ENCODE assay signal across 18 mouse cellular contexts in the genomic region with DNA sequence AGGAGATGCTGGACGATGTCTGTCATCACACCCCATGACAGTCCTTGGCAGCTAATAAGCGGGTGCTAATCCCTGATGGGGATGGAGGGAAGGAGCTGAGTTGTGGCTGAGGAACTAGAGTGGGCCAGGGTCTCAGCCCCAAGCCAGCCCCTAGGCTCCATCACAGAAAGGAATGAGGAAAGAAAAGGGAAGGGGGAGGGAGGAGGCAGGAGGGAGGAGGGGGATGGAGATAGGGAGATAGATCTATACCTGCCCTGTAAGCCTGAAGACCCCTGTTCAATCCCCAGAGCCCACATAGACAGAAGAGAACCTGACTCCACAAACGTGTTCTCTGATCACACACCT. TPM values are rescaled to one million over a fixed set of nuclear protein-coding genes. Genes with fewer than 3 reads are reported as not detected.
DNase-seq lines count a peak whose midpoint lies in the region; ATAC-seq and TF ChIP-seq lines count a peak whose summit lies in the region.
"Had no signal": no experiment of that assay in that cellular context is flagged by ENCODE, and none has a peak within 500 bp of the region (broad histone marks: within the 10 kb centered on the region; RNA-seq: fewer than 3 reads in every experiment).

No protein-coding gene starts in this region.

- no peak overlapping the region for H3K4me3 ChIP-seq in heart, embryonic 10.5 days
- H3K4me3 ChIP-seq in lung, embryonic 15.5 days, result no peak overlapping the region
- H3K4me3 ChIP-seq in brown adipose tissue, adult 24 weeks (ENCODE audit: insufficient read depth, low read depth, low read length), result no peak overlapping the region
- no peak overlapping the region for H3K4me3 ChIP-seq in liver, postnatal 0 days (ENCODE audit: low read depth, low read length)
- H3K4me3 ChIP-seq: embryonic facial prominence, embryonic 12.5 days; erythroblast, embryonic 14.5 days; forebrain, embryonic 13.5 days; midbrain, embryonic 13.5 days; neural tube, embryonic 12.5 days had no signal

- peaks cover 13% of the 10 kb centered on the region for H3K36me3 ChIP-seq in heart, embryonic 10.5 days
- H3K36me3 ChIP-seq in lung, embryonic 15.5 days, result no peaks in the 10 kb centered on the region
- H3K36me3 ChIP-seq in liver, postnatal 0 days (replicated peaks; ENCODE audit: insufficient read depth, low read length), result peaks cover 7% of the 10 kb centered on the region
- H3K36me3 ChIP-seq: neural tube, embryonic 12.5 days had no signal

- no peak for TF ChIP-seq CTCF in liver, postnatal 0 days (IDR thresholded peaks at IDR 0.05; ENCODE audit: low read depth)

- peaks cover 70% of the 10 kb centered on the region for H3K4me1 ChIP-seq in heart, embryonic 10.5 days
- H3K4me1 ChIP-seq in lung, embryonic 15.5 days, result peaks cover 35% of the 10 kb centered on the region
- H3K4me1 ChIP-seq in brown adipose tissue, adult 24 weeks (ENCODE audit: control insufficient read depth, insufficient read depth, insufficient read length, low read length), result peaks cover 65% of the 10 kb centered on the region
- H3K4me1 ChIP-seq in liver, postnatal 0 days (ENCODE audit: insufficient read depth), result peaks cover 26% of the 10 kb centered on the region
- H3K4me1 ChIP-seq: forebrain, embryonic 13.5 days; neural tube, embryonic 12.5 days had no signal

- no peak overlapping the region for H3K9ac ChIP-seq in lung, embryonic 15.5 days
- H3K9ac ChIP-seq in liver, postnatal 0 days (replicated peaks), result no peak overlapping the region
- H3K9ac ChIP-seq: embryonic facial prominence, embryonic 12.5 days; forebrain, embryonic 13.5 days; liver, embryonic 14.5 days; midbrain, embryonic 13.5 days; neural tube, embryonic 12.5 days had no signal

- no peak for TF ChIP-seq EP300 in liver, postnatal 0 days (IDR thresholded peaks at IDR 0.05; ENCODE audit: low read depth)

- intact Hi-C loops in heart, postnatal 14 days (cut with DNase I), result no loop called here

- no peak for ATAC-seq in lung, embryonic 15.5 days (ENCODE audit: borderline replicate concordance, extremely low read depth, low FRiP score, low TSS enrichment)
- ATAC-seq in liver, postnatal 0 days, result no peak
- ATAC-seq in megakaryocyte, adult 5-6 weeks (ENCODE audit: poor library complexity, severe bottlenecking), result no peak
- ATAC-seq: forebrain, embryonic 13.5 days; midbrain, embryonic 13.5 days had no signal

- no peaks in the 10 kb centered on the region; the same call in 1 of the 2 replicates for H3K9me3 ChIP-seq in heart, embryonic 10.5 days
- no peaks in the 10 kb centered on the region for H3K9me3 ChIP-seq in lung, embryonic 15.5 days
- no peaks in the 10 kb centered on the region for H3K9me3 ChIP-seq in liver, postnatal 0 days (ENCODE audit: low read length)
- H3K9me3 ChIP-seq: embryonic facial prominence, embryonic 12.5 days; forebrain, embryonic 13.5 days; midbrain, embryonic 13.5 days; neural tube, embryonic 12.5 days had no signal

- no peak for DNase-seq in heart, embryonic 10.5 days (ENCODE audit: low spot score)
- no peak for DNase-seq in heart, postnatal 14 days
- no peak for DNase-seq in lung, postnatal 25 days (ENCODE audit: low spot score)
- DNase-seq in liver, postnatal 0 days, result no peak
- DNase-seq: B cell, adult 2 months; gastrocnemius, postnatal 14 days; kidney, adult 8-10 months; kidney, postnatal 14 days; thymus, adult 2 months had no signal

- H3K27me3 ChIP-seq in heart, embryonic 10.5 days (ENCODE audit: insufficient read depth, poor library complexity, severe bottlenecking), result no peaks in the 10 kb centered on the region
- H3K27me3 ChIP-seq in lung, embryonic 15.5 days, result no peaks in the 10 kb centered on the region
- no peaks in the 10 kb centered on the region for H3K27me3 ChIP-seq in liver, postnatal 0 days (ENCODE audit: insufficient read depth, low read length)
- H3K27me3 ChIP-seq: embryonic facial prominence, embryonic 12.5 days; forebrain, embryonic 13.5 days; midbrain, embryonic 13.5 days; neural tube, embryonic 12.5 days had no signal

- H3K4me2 ChIP-seq in lung, embryonic 15.5 days, result no peak overlapping the region
- H3K4me2 ChIP-seq in liver, postnatal 0 days (ENCODE audit: low read depth, low read length), result no peak overlapping the region
- H3K4me2 ChIP-seq: embryonic facial prominence, embryonic 12.5 days; forebrain, embryonic 13.5 days; midbrain, embryonic 13.5 days; neural tube, embryonic 12.5 days had no signal

- WGBS in heart, embryonic 10.5 days, result 50% methylated on average over 3 of the region's 3 CpGs
- 62% methylated on average over 3 of the region's 3 CpGs for WGBS in lung, embryonic 15.5 days
- 71% methylated on average over 3 of the region's 3 CpGs for WGBS in liver, postnatal 0 days (ENCODE audit: insufficient replicate concordance)

- peak overlapping the region; percentile 76 for H3K27ac ChIP-seq in heart, embryonic 10.5 days
- H3K27ac ChIP-seq in lung, embryonic 15.5 days, result peak overlapping the region; percentile 81
- H3K27ac ChIP-seq in brown adipose tissue, adult 24 weeks (replicated peaks; ENCODE audit: low read depth, low read length), result peak overlapping the region; percentile 71
- H3K27ac ChIP-seq in liver, postnatal 0 days (ENCODE audit: low read depth), result peak overlapping the region; percentile 34
- H3K27ac ChIP-seq: embryonic facial prominence, embryonic 12.5 days; forebrain, embryonic 13.5 days; liver, embryonic 14.5 days; midbrain, embryonic 13.5 days; neural tube, embryonic 12.5 days had no signal

RNA-seq across cellular contexts. Expression of a gene that starts 42.4 kb away (rescaled TPM):
- polyA plus RNA-seq in heart, embryonic 10.5 days (2016; fragmentation: Nextera tagmentation; extraction: Ambion mirVana), result 26.5 and 30.1 TPM in 2 replicates
- 10 to 100 TPM; 44.4 to 47.3 TPM for total RNA-seq in heart, postnatal 14 days (2021)
- polyA plus RNA-seq in lung, embryonic 15.5 days (2015; fragmentation: Nextera tagmentation; extraction: Ambion mirVana), result 25.4 and 26.4 TPM in 2 replicates
- 65.9 and 67.5 TPM in 2 replicates for polyA plus RNA-seq in brown adipose tissue, adult 24 weeks (2012; ENCODE audit: insufficient read depth, insufficient read length, missing spikeins)
- 29.7 and 31.8 TPM in 2 replicates for polyA plus RNA-seq in liver, postnatal 0 days (2015; fragmentation: Nextera tagmentation; extraction: Ambion mirVana)
- 52.3 and 52.8 TPM in 2 replicates for total RNA-seq in megakaryocyte, adult 5-6 weeks (2015)
- total RNA-seq in megakaryocyte, adult 5-6 weeks (2017), result 26.4 and 36.1 TPM in 2 replicates

RNA-seq across cellular contexts. Expression of a gene that starts 57.1 kb away (rescaled TPM):
- 37.1 and 40.8 TPM in 2 replicates for polyA plus RNA-seq in heart, embryonic 10.5 days (2016; fragmentation: Nextera tagmentation; extraction: Ambion mirVana)
- 10 to 100 TPM; 31.3 to 31.5 TPM for total RNA-seq in heart, postnatal 14 days (2021)
- 34.8 and 37.2 TPM in 2 replicates for polyA plus RNA-seq in lung, embryonic 15.5 days (2015; fragmentation: Nextera tagmentation; extraction: Ambion mirVana)
- 14.9 and 16.9 TPM in 2 replicates for polyA plus RNA-seq in brown adipose tissue, adult 24 weeks (2012; ENCODE audit: insufficient read depth, insufficient read length, missing spikeins)
- polyA plus RNA-seq in liver, postnatal 0 days (2015; fragmentation: Nextera tagmentation; extraction: Ambion mirVana), result 10.3 and 12.4 TPM in 2 replicates
- total RNA-seq in megakaryocyte, adult 5-6 weeks (2015), result 45.3 and 48.0 TPM in 2 replicates
- total RNA-seq in megakaryocyte, adult 5-6 weeks (2017), result 51.3 and 56.5 TPM in 2 replicates
